Mouse (Mus musculus) megakaryocyte progenitor cell, adult 5-6 weeks (primary cell): ENCODE measurements around the gene Eif4g3. TPM values are rescaled to one million over a fixed set of nuclear protein-coding genes. Genes with fewer than 3 reads are reported as not detected.

ENCODE experiments used
- total RNA-seq, 2 experiments: library from RNA; stranded (forward) in 1 of 2; stranded (reverse) in 1 of 2; fragments of 157-497, 149-512 nt in 1 of 2; fragments of 200-1000 nt in 1 of 2; gene quantifications; 2 replicates each; pipeline versions ENCODE4 v1.2.3 to v1.2.4; 2015 to 2017

Gene Eif4g3
- total RNA-seq, 2 experiments from 2014 or later = 36.9 to 60.4 TPM

Other genes with a start within 250 kb of the Eif4g3 start
- not detected in 2 replicates for gene Alpl, start 196.6 kb upstream of the Eif4g3 start, total RNA-seq (2015)
- gene Alpl, start 196.6 kb upstream of the Eif4g3 start, total RNA-seq (2017) = not detected in 2 replicates
- gene Ece1, start 130.8 kb upstream of the Eif4g3 start, total RNA-seq (2015) = 6.2 and 7.3 TPM in 2 replicates
- 2.9 and 3.2 TPM in 2 replicates for gene Ece1, start 130.8 kb upstream of the Eif4g3 start, total RNA-seq (2017)
- gene Hp1bp3, start 223.3 kb downstream of the Eif4g3 start, total RNA-seq (2015) = 147 and 172 TPM in 2 replicates
- 214 and 274 TPM in 2 replicates for gene Hp1bp3, start 223.3 kb downstream of the Eif4g3 start, total RNA-seq (2017)